Mouse (Mus musculus) thymus, adult 2 months (tissue): ENCODE measurements around the gene Irak3.

ENCODE experiments used
- CTCF ChIP-seq: fragments of 200-500 bp; IDR thresholded peaks from 2 replicates; pipeline ENCODE4 v1.5.1; 2012; ENCODE audit warnings: mild to moderate bottlenecking, control low read depth, low read length, moderate library complexity, borderline replicate concordance; ENCODE audit not compliant: control insufficient read depth, poor library complexity, insufficient read depth; ENCODE audit errors: extremely low read depth
- POLR2A ChIP-seq: fragments of 200-500 bp; IDR thresholded peaks from 2 replicates; pipeline ENCODE4 v1.6.1; 2012; ENCODE audit warnings: mild to moderate bottlenecking, low read length, control low read depth, moderate library complexity; ENCODE audit not compliant: control insufficient read depth, poor library complexity, insufficient read depth; ENCODE audit errors: extremely low read depth

DNA sequence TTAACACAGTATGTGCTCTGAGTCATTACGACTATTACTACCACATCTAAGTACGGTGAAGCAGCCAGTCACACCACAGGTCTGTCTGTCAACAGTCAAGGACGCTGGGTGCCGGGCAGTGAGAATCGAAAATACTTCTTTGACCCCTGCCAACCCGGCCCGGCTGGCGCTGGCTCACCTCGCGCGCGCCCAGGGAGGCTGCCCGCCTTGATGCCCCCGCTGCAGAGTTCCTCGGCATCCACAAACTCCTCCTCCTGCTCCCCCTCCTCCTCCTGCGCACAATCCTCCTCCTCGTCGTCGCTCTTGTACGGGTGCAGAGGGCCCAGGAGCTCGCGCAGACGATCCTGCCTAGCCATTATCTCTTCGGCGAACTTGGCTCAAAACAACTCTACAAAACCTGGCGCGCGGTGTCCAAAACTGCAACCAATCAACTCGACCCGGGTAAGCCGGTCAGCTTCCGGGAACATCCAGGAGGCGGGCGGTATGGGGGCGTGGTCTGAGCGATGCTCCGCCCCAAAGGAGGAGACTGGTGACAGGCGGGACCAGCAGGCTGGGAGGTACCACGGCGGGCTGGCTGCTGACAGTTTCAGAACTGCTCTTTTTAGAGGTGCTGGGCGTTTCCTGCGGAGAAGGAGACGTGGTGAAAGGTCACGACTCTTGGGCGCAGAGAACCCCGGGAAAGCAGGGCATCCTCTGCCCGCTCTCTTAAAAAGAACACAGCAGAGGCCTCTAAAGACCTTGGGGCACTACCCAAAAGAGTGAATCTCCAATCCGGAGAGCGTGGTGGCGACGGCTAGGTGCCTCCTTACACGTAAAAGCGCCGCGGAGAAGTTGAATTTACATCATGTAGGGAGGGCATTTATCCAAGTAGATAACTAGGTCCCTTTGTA, 89.2 kb downstream of the Irak3 start, which contains the start of gene Helb:
- TF ChIP-seq CTCF (peak; percentile 68), POLR2A (peak; percentile 61; the same call in 1 of the 2 replicates)
